Mouse (Mus musculus) G1E (cell line): Measurements from ENCODE around the gene Asf1b.

ENCODE experiments used
- CTCF ChIP-seq: IDR thresholded peaks from 2 replicates; pipeline ENCODE4 v1.5.1; 2012; ENCODE audit warnings: low read depth, low read length, inconsistent platforms, mixed read lengths
- GATA1 ChIP-seq: IDR thresholded peaks from 2 replicates; pipeline ENCODE4 v1.6.1; 2012; ENCODE audit warnings: borderline replicate concordance, low read length, inconsistent platforms, mixed read lengths
- GATA2 ChIP-seq: IDR thresholded peaks from 2 replicates; pipeline ENCODE4 v1.6.1; 2012; ENCODE audit warnings: low read depth, low read length, inconsistent platforms, borderline replicate concordance
- POLR2AphosphoS5 ChIP-seq: IDR thresholded peaks from 2 replicates; pipeline ENCODE4 v1.6.1; 2012; ENCODE audit warnings: low read depth, low read length, inconsistent platforms; ENCODE audit not compliant: insufficient replicate concordance
- TAL1 ChIP-seq: conservative IDR thresholded peaks from 2 replicates; pipeline ENCODE4 v1.6.1; 2012; ENCODE audit warnings: low read depth, low read length, inconsistent platforms, mixed read lengths

- TF ChIP-seq CTCF (no peak), POLR2AphosphoS5 (no peak), GATA1 (no peak), TAL1 (no peak), GATA2 (no peak)
These were observed 37.7 kb upstream of the Asf1b start for GRCm38 (mm10) chr8:83917566-83917965.
